Mouse (Mus musculus): ENCODE results near the gene Pcgf2.

GRCm38 (mm10) chr11:97695712-97696401 lies 4.4 kb downstream of the Pcgf2 start:
- no peak for TF ChIP-seq CTCF (conservative IDR thresholded peaks at IDR 0.05; ENCODE audit: low read length)
- TF ChIP-seq NANOG (IDR thresholded peaks at IDR 0.05; ENCODE audit: borderline replicate concordance, low read length): no peak
